Mouse (Mus musculus): ENCODE results near the gene 2900011O08Rik. TPM values are rescaled to one million over a fixed set of nuclear protein-coding genes. Genes with fewer than 3 reads are reported as not detected.

2900011O08Rik gene
- polyA plus RNA-seq, 1 experiment from 2014 or later, result 0.55 TPM

GRCm38 (mm10) chr16:14131838-14132237 lies 145.4 kb downstream of the 2900011O08Rik start:
- Histone ChIP-seq H3K4me2 (no peak overlapping the region), H3K4me1 (ENCODE audit: insufficient read depth) (no peaks in the 10 kb centered on the region), H3K4me3 (ENCODE audit: low read depth, low read length) (no peak overlapping the region), H3K27me3 (ENCODE audit: insufficient read depth, low read length) (no peaks in the 10 kb centered on the region), H3K27ac (ENCODE audit: low read depth) (no peak overlapping the region), H3K9ac (no peak overlapping the region), H3K9me3 (ENCODE audit: low read depth, low read length) (no peaks in the 10 kb centered on the region), H3K36me3 (ENCODE audit: insufficient read depth) (peaks cover 89% of the 10 kb centered on the region)
- DNase-seq (no peak), ATAC-seq (ENCODE audit: insufficient read depth) (no peak)
- TF ChIP-seq CTCF (IDR thresholded peaks at IDR 0.05; ENCODE audit: low read depth), result no peak
- 86% methylated on average over 5 of the region's 5 CpGs for WGBS

- H3K4me3 ChIP-seq (ENCODE audit: low read depth, low read length), result no peak overlapping the region
- TF ChIP-seq CTCF (IDR thresholded peaks at IDR 0.05; ENCODE audit: low read depth), result no peak
- H3K9me3 ChIP-seq (ENCODE audit: low read depth, low read length), result no peaks in the 10 kb centered on the region
- H3K36me3 ChIP-seq (ENCODE audit: insufficient read depth), result peaks cover 86% of the 10 kb centered on the region
- no peak overlapping the region for H3K4me2 ChIP-seq
- no peaks in the 10 kb centered on the region for H3K27me3 ChIP-seq (ENCODE audit: insufficient read depth, low read length)
- no peaks in the 10 kb centered on the region for H3K4me1 ChIP-seq (ENCODE audit: insufficient read depth)
- no peak for DNase-seq
- no peak overlapping the region for H3K9ac ChIP-seq
- H3K27ac ChIP-seq (ENCODE audit: low read depth), result no peak overlapping the region
- ATAC-seq (ENCODE audit: insufficient read depth), result no peak
- 91% methylated on average over 2 of the region's 2 CpGs for WGBS
These were observed 148.6 kb downstream of the 2900011O08Rik start for GRCm38 (mm10) chr16:14135014-14135413.

GRCm38 (mm10) chr16:14137976-14138561 lies 151.7 kb downstream of the 2900011O08Rik start:
- no peak for TF ChIP-seq CTCF (IDR thresholded peaks at IDR 0.05; ENCODE audit: low read depth)
- no peak overlapping the region for H3K4me3 ChIP-seq (ENCODE audit: low read depth, low read length)
- no peak overlapping the region for H3K9ac ChIP-seq
- WGBS, result 94% methylated on average over 1 of the region's 1 CpGs
- no peak overlapping the region for H3K4me2 ChIP-seq
- H3K4me1 ChIP-seq (ENCODE audit: insufficient read depth), result no peaks in the 10 kb centered on the region
- DNase-seq (no peak), ATAC-seq (ENCODE audit: insufficient read depth) (no peak)
- H3K27me3 ChIP-seq (ENCODE audit: insufficient read depth, low read length), result no peaks in the 10 kb centered on the region
- H3K36me3 ChIP-seq (ENCODE audit: insufficient read depth), result peaks cover 87% of the 10 kb centered on the region
- no peaks in the 10 kb centered on the region for H3K9me3 ChIP-seq (ENCODE audit: low read depth, low read length)
- no peak overlapping the region for H3K27ac ChIP-seq (ENCODE audit: low read depth)

GRCm38 (mm10) chr16:14139106-14139505 lies 152.7 kb downstream of the 2900011O08Rik start:
- no peak overlapping the region for H3K9ac ChIP-seq
- no peak overlapping the region for H3K4me3 ChIP-seq (ENCODE audit: low read depth, low read length)
- H3K27me3 ChIP-seq (ENCODE audit: insufficient read depth, low read length), result no peaks in the 10 kb centered on the region
- no peaks in the 10 kb centered on the region for H3K9me3 ChIP-seq (ENCODE audit: low read depth, low read length)
- no peak for ATAC-seq (ENCODE audit: insufficient read depth)
- H3K36me3 ChIP-seq (ENCODE audit: insufficient read depth), result peaks cover 91% of the 10 kb centered on the region
- H3K4me2 ChIP-seq, result no peak overlapping the region
- no peak for DNase-seq
- no peaks in the 10 kb centered on the region for H3K4me1 ChIP-seq (ENCODE audit: insufficient read depth)
- no peak overlapping the region for H3K27ac ChIP-seq (ENCODE audit: low read depth)
- no peak for TF ChIP-seq CTCF (IDR thresholded peaks at IDR 0.05; ENCODE audit: low read depth)

GRCm38 (mm10) chr16:14143298-14143697 lies 156.9 kb downstream of the 2900011O08Rik start:
- H3K9me3 ChIP-seq (ENCODE audit: low read depth, low read length), result no peaks in the 10 kb centered on the region
- WGBS, result 40% methylated on average over 3 of the region's 3 CpGs
- no peaks in the 10 kb centered on the region for H3K27me3 ChIP-seq (ENCODE audit: insufficient read depth, low read length)
- DNase-seq (no peak), ATAC-seq (ENCODE audit: insufficient read depth) (no peak)
- no peak for TF ChIP-seq CTCF (IDR thresholded peaks at IDR 0.05; ENCODE audit: low read depth)
- no peak overlapping the region for H3K4me2 ChIP-seq
- peaks cover 90% of the 10 kb centered on the region for H3K36me3 ChIP-seq (ENCODE audit: insufficient read depth)
- H3K4me3 ChIP-seq (ENCODE audit: low read depth, low read length), result no peak overlapping the region
- H3K4me1 ChIP-seq (ENCODE audit: insufficient read depth), result no peaks in the 10 kb centered on the region
- H3K9ac ChIP-seq, result no peak overlapping the region
- no peak overlapping the region for H3K27ac ChIP-seq (ENCODE audit: low read depth)

- TF ChIP-seq CTCF (IDR thresholded peaks at IDR 0.05; ENCODE audit: low read depth), result no peak
- ATAC-seq (ENCODE audit: insufficient read depth) (no peak), DNase-seq (no peak)
These were observed 161.3 kb downstream of the 2900011O08Rik start for GRCm38 (mm10) chr16:14147712-14148111.

More at GRCm38 (mm10) chr16:14147712-14148111, 161.3 kb downstream of the 2900011O08Rik start:
- H3K9me3 ChIP-seq (ENCODE audit: low read depth, low read length), result no peaks in the 10 kb centered on the region
- no peak overlapping the region for H3K4me3 ChIP-seq (ENCODE audit: low read depth, low read length)
- H3K27me3 ChIP-seq (ENCODE audit: insufficient read depth, low read length), result no peaks in the 10 kb centered on the region
- H3K36me3 ChIP-seq (ENCODE audit: insufficient read depth), result peaks cover 80% of the 10 kb centered on the region
- no peak overlapping the region for H3K9ac ChIP-seq
- H3K4me1 ChIP-seq (ENCODE audit: insufficient read depth), result no peaks in the 10 kb centered on the region
- no peak overlapping the region for H3K27ac ChIP-seq (ENCODE audit: low read depth)
- no peak overlapping the region for H3K4me2 ChIP-seq

Small RNA genes within 50 kb of the gene (microRNA-seq; reads per million reads assigned to microRNA genes)
- gene Gm27671 (ENCODE audit: borderline number of aligned reads), result not detected

Other genes with a start within 250 kb of the 2900011O08Rik start
- 63.8 and 66.1 TPM in 2 replicates for gene Rrn3, start 205.9 kb upstream of the 2900011O08Rik start, polyA plus RNA-seq (2014; fragmentation: Nextera tagmentation; extraction: Ambion mirVana)
- 154 and 162 TPM in 2 replicates for gene Ntan1, start 167.8 kb upstream of the 2900011O08Rik start, polyA plus RNA-seq (2014; fragmentation: Nextera tagmentation; extraction: Ambion mirVana)
- 92.2 and 96.6 TPM in 2 replicates for gene Pdxdc1, start 83.5 kb upstream of the 2900011O08Rik start, polyA plus RNA-seq (2014; fragmentation: Nextera tagmentation; extraction: Ambion mirVana)
- 5.9 and 7.8 TPM in 2 replicates for gene Mpv17l, start 83.4 kb upstream of the 2900011O08Rik start, polyA plus RNA-seq (2014; fragmentation: Nextera tagmentation; extraction: Ambion mirVana)
- gene Ifitm7, start 284 bp downstream of the 2900011O08Rik start, polyA plus RNA-seq (2014; fragmentation: Nextera tagmentation; extraction: Ambion mirVana), result not detected in 2 replicates
- 157 and 158 TPM in 2 replicates for gene Nde1, start 176.7 kb downstream of the 2900011O08Rik start, polyA plus RNA-seq (2014; fragmentation: Nextera tagmentation; extraction: Ambion mirVana)
- gene Marf1, start 176.7 kb downstream of the 2900011O08Rik start, polyA plus RNA-seq (2014; fragmentation: Nextera tagmentation; extraction: Ambion mirVana), result 16.4 and 17.3 TPM in 2 replicates

All from lung, embryonic 14.5 days (tissue).